Mouse (Mus musculus) kidney, adult 2 months (tissue): ENCODE results near the gene Eps15. TPM values are rescaled to one million over a fixed set of nuclear protein-coding genes. Genes with fewer than 3 reads are reported as not detected.

Experiments used
- DNase-seq: peaks from one replicate; pipeline ENCODE4 v3.0.0; 2021
- H3K27ac ChIP-seq: fragments of 200-500 bp; 2 replicates; pipeline ENCODE4 v1.5.1; 2012; ENCODE audit warnings: low read depth, low read length, control low read depth, inconsistent platforms; ENCODE audit not compliant: insufficient read depth
- H3K27me3 ChIP-seq: fragments of 200-500 bp; replicated peaks from 2 replicates; pipeline ENCODE4 v1.6.1; 2012; ENCODE audit warnings: mild to moderate bottlenecking, moderate library complexity, low read length, inconsistent platforms; ENCODE audit not compliant: control insufficient read depth, insufficient read depth
- H3K36me3 ChIP-seq: fragments of 200-500 bp; 2 replicates; pipeline ENCODE4 v1.6.1; 2012; ENCODE audit warnings: mild to moderate bottlenecking, moderate library complexity, low read length, inconsistent platforms; ENCODE audit not compliant: control insufficient read depth, insufficient read depth
- H3K4me1 ChIP-seq: fragments of 200-500 bp; 2 replicates; pipeline ENCODE4 v1.6.1; 2011; ENCODE audit warnings: low read length; ENCODE audit not compliant: control insufficient read depth, insufficient read depth
- H3K4me3 ChIP-seq: fragments of 200-500 bp; 2 replicates; pipeline ENCODE4 v1.5.1; 2011; ENCODE audit warnings: mild to moderate bottlenecking, low read depth, low read length, control low read depth; ENCODE audit not compliant: insufficient read depth
- CTCF ChIP-seq: fragments of 200-500 bp; conservative IDR thresholded peaks from 2 replicates; pipeline ENCODE4 v1.5.1; 2011; ENCODE audit warnings: low read depth, mild to moderate bottlenecking, control low read depth, low read length, moderate library complexity, mixed read lengths; ENCODE audit not compliant: insufficient read depth, insufficient read length
- POLR2A ChIP-seq: fragments of 200-500 bp; IDR thresholded peaks from one replicate; pipeline ENCODE4 v1.6.1; 2011; ENCODE audit warnings: low read depth, low read length, control low read depth
- WGBS: fragments of 180-500 bp; shearing (Covaris S2); methylation state at CpG from one replicate; pipeline ENCODE4 v1.1.7; 2018; 5-methylcytosine and 5-hydroxymethylcytosine counted together
- polyA plus RNA-seq: library from polyadenylated mRNA; depleted of rRNA; stranded (reverse); fragments of >200 nt; gene quantifications from 2 replicates; pipeline ENCODE4 v1.2.3, GENCODE M21; 2012

The Eps15 gene
- polyA plus RNA-seq, 1 experiment = 19.3 TPM

DNA sequence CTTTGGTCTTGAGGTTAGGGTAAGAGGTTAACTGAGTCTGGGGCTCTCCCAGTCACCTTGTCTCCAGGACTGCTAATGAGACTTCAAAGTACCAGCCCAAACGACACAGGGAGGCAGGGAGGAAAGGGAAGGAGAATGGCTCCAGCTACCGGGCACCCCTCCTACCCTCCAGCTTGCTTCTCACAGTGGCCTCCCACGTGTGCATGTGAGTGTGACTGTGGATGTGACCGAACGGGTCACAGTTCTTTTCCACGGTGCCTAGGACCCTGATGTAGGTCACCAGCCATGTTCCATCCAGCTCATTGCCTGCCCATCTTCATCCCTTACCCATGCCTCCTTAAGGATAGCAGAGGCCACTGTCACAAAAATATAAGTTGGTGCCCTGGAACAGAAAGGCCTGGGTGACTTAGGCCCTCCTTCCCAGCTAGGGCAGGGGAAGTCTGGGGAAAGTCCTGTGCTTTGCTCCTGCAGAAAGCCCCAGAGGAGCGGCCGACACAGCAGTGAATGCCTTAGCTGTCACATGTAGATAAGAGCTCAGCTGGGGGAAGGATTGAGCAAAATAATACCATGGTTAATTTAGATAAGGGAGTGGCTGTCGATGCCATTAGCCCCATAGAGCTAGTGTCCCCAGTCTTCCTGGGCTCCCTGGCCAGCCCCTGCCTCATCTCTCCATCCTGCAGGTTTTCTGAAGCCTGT, 130.8 kb downstream of the Eps15 start:
- H3K4me3 ChIP-seq = no peak overlapping the region
- no peak overlapping the region for H3K27ac ChIP-seq
- no peak for TF ChIP-seq POLR2A
- TF ChIP-seq CTCF = no peak
- H3K27me3 ChIP-seq = no peaks in the 10 kb centered on the region
- no peaks in the 10 kb centered on the region for H3K36me3 ChIP-seq
- no peak for DNase-seq
- no peaks in the 10 kb centered on the region for H3K4me1 ChIP-seq
- 73% methylated on average over 9 of the region's 9 CpGs for WGBS

- Histone ChIP-seq H3K36me3 (no peaks in the 10 kb centered on the region), H3K4me3 (no peak overlapping the region), H3K27me3 (no peaks in the 10 kb centered on the region), H3K4me1 (no peaks in the 10 kb centered on the region), H3K27ac (no peak overlapping the region)
- WGBS = 89% methylated on average over 6 of the region's 6 CpGs
- no peak for DNase-seq
- no peak for TF ChIP-seq CTCF
- no peak for TF ChIP-seq POLR2A
Observed at GRCm38 (mm10) chr4:109411377-109411967, 131.4 kb downstream of the Eps15 start.

- no peaks in the 10 kb centered on the region for H3K4me1 ChIP-seq
Observed at GRCm38 (mm10) chr4:109412233-109412632, 132.2 kb downstream of the Eps15 start.

DNA sequence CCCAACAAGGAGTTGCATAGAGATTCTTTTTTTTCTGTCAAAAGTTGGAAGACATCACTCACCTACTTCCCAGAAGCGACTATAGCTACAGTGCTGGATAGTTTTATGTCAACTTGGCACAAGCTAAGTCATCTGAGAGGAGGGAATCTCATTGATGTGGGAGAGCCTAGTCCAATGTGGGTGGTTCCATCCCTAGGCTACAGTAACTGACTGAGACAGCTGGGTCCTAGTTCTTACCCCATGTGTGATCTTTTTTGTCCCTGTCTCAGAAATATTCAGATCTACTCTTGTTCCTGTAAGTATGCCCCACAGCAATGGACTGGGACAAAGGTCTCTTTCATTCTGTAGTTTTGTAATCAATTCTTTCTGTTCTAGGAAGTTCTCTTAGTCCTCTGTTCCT, 137.9 kb downstream of the Eps15 start:
- no peak for DNase-seq
- WGBS = 82% methylated on average over 1 of the region's 1 CpGs

More at GRCm38 (mm10) chr4:109412233-109412632, 132.2 kb downstream of the Eps15 start:
- H3K27me3 ChIP-seq = no peaks in the 10 kb centered on the region
- no peak overlapping the region for H3K4me3 ChIP-seq
- 84% methylated on average over 5 of the region's 5 CpGs for WGBS
- H3K36me3 ChIP-seq = no peaks in the 10 kb centered on the region
- no peak overlapping the region for H3K27ac ChIP-seq
- no peak for TF ChIP-seq POLR2A
- TF ChIP-seq CTCF = no peak
- DNase-seq = no peak

GRCm38 (mm10) chr4:109419017-109419416, 138.9 kb downstream of the Eps15 start:
- TF ChIP-seq CTCF (no peak), POLR2A (no peak)
- peak; percentile 84 for DNase-seq
- Histone ChIP-seq H3K27ac (peak overlapping the region; percentile 5; the same call in 1 of the 2 replicates), H3K4me3 (no peak overlapping the region), H3K4me1 (peaks cover 5% of the 10 kb centered on the region; the same call in 1 of the 2 replicates), H3K27me3 (no peaks in the 10 kb centered on the region), H3K36me3 (no peaks in the 10 kb centered on the region)
- 12% methylated on average over 3 of the region's 3 CpGs for WGBS

More for the DNA sequence above, 137.9 kb downstream of the Eps15 start:
- TF ChIP-seq POLR2A (no peak), CTCF (no peak)
- no peaks in the 10 kb centered on the region for H3K27me3 ChIP-seq
- peaks cover 5% of the 10 kb centered on the region; the same call in 1 of the 2 replicates for H3K4me1 ChIP-seq
- H3K27ac ChIP-seq = no peak overlapping the region
- H3K4me3 ChIP-seq = no peak overlapping the region
- no peaks in the 10 kb centered on the region for H3K36me3 ChIP-seq

DNA sequence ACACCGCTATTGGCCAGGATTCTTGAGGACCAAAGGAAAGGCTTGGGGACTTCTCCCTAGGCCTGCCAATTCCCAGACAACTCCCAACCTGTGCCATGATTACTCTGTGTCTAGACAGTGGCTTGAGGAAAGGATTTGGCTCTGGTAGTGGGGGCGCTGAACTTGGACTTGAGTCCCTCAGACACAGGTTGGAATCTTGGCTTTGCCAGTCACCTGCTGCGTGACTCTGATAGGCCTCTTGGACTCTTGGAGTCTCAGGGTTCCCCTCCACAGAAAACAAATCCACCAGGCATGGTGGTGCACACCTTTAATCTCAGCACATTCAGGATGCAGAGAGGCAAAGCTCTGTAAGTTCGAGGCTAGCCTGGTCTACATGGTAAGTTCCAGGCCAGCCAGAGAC, 139.5 kb downstream of the Eps15 start:
- peak overlapping the region; percentile 5; the same call in 1 of the 2 replicates for H3K27ac ChIP-seq
- no peaks in the 10 kb centered on the region for H3K36me3 ChIP-seq
- peaks cover 5% of the 10 kb centered on the region; the same call in 1 of the 2 replicates for H3K4me1 ChIP-seq
- DNase-seq = peak; percentile 70
- no peak overlapping the region for H3K4me3 ChIP-seq
- WGBS = 70% methylated on average over 4 of the region's 4 CpGs
- no peak for TF ChIP-seq POLR2A
- no peaks in the 10 kb centered on the region for H3K27me3 ChIP-seq

DNA sequence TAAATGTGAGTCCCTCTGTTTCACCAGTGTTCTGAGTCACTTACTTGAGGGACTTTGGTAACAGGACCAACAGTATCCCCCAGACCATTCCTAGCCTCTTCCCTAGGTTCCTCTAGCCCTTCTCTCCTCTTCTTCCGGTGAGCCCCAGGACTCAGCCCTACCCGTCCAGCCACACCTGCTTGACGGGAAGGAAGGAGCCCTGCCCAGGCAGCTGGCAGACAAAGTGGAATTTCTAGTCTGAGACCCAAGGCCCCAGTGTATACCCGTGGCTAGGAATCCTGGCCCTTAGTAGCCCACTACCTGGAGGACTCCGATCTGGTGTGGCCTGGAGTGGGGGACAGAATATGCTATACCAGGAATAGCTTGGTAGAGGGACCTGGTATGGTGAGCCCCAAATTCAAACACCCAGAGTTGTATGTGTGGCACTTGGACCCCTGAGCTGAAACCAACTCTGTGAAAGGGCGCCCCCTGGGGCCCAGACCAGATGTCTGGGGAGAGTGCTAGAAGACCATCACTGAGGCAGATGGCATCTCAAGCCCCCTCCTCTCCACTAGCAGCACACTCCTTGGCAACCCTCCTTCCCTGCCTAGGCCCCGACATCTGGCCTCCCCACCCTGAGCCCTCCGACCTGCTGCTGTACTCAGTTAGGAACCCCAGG, 140.2 kb downstream of the Eps15 start:
- no peak for DNase-seq
- Histone ChIP-seq H3K36me3 (no peaks in the 10 kb centered on the region), H3K27ac (no peak overlapping the region), H3K4me3 (no peak overlapping the region), H3K27me3 (no peaks in the 10 kb centered on the region), H3K4me1 (peaks cover 5% of the 10 kb centered on the region; the same call in 1 of the 2 replicates)
- TF ChIP-seq POLR2A (no peak), CTCF (peak; percentile 27; the same call in 1 of the 2 replicates)
- 86% methylated on average over 8 of the region's 8 CpGs for WGBS
